ENCODE assay signal across 10 mouse cellular contexts in genomic region chr11:100428612-100429199, GRCm38 (mm10). TPM values are rescaled to one million over a fixed set of nuclear protein-coding genes. Genes with fewer than 3 reads are reported as not detected.
DNase-seq lines count a peak whose midpoint lies in the region; ATAC-seq lines count a peak whose summit lies in the region.
"Had no signal": no experiment of that assay in that cellular context is flagged by ENCODE, and none has a peak within 500 bp of the region (broad histone marks: within the 10 kb centered on the region; RNA-seq: fewer than 3 reads in every experiment).

No protein-coding gene starts in this region.

- intact Hi-C loops in left cerebral cortex, postnatal 10 days (cut with DNase I) = no loop called here

- no peak overlapping the region for H3K4me2 ChIP-seq in forebrain, embryonic 14.5 days (ENCODE audit: low read length)
- no peak overlapping the region for H3K4me2 ChIP-seq in forebrain, embryonic 16.5 days (ENCODE audit: low read length)

- H3K9ac ChIP-seq in forebrain, embryonic 14.5 days (ENCODE audit: low read length) = no peak overlapping the region
- no peak overlapping the region; the same call in 1 of the 2 replicates for H3K9ac ChIP-seq in forebrain, embryonic 16.5 days (replicated peaks; ENCODE audit: low read depth, low read length)

- H3K27ac ChIP-seq in forebrain, embryonic 14.5 days (ENCODE audit: low read depth, low read length) = 0 out of 2 replicates have a peak overlapping the region, but pooled peaks have one; percentile 14
- no peak overlapping the region for H3K27ac ChIP-seq in forebrain, embryonic 16.5 days (ENCODE audit: low read length)

- no peak overlapping the region for H3K4me3 ChIP-seq in forebrain, embryonic 14.5 days (ENCODE audit: low read depth, low read length)
- no peak overlapping the region for H3K4me3 ChIP-seq in forebrain, embryonic 16.5 days (replicated peaks; ENCODE audit: low read length)
- H3K4me3 ChIP-seq: megakaryocyte, embryonic 14.5 days had no signal

- no peaks in the 10 kb centered on the region for H3K27me3 ChIP-seq in forebrain, embryonic 14.5 days (replicated peaks; ENCODE audit: control insufficient read depth, insufficient read depth, low read length)
- no peaks in the 10 kb centered on the region for H3K27me3 ChIP-seq in forebrain, embryonic 16.5 days (replicated peaks; ENCODE audit: control insufficient read depth, insufficient read depth, low read length)

- DNase-seq in forebrain, embryonic 14.5 days (ENCODE audit: low spot score) = peak; percentile 49
- peak; percentile 43 to 56 for DNase-seq in left cerebral cortex, postnatal 10 days (ENCODE audit: extremely low spot score in 1 of 2, low spot score in 2 of 2)
- DNase-seq in left cerebral cortex, adult 8-10 months (ENCODE audit: low spot score in 2 of 2) = no peak
- DNase-seq in adrenal gland, adult 8-10 months = peak; percentile 90
- peak; percentile 71 for DNase-seq in heart, postnatal 4 days
- DNase-seq in thymus, postnatal 4 days = no peak
- DNase-seq in thymus, adult 18-20 months = no peak
- DNase-seq: right cerebral cortex, postnatal 14 days had no signal

- H3K36me3 ChIP-seq in forebrain, embryonic 14.5 days (ENCODE audit: control insufficient read depth, insufficient read depth, low read length) = peaks cover 33% of the 10 kb centered on the region
- H3K36me3 ChIP-seq in forebrain, embryonic 16.5 days (ENCODE audit: control insufficient read depth, insufficient read depth) = 0 out of 2 replicates have a peak, but pooled peaks cover 2% of the 10 kb centered on the region

- 50% methylated on average over 9 of the region's 9 CpGs for WGBS in forebrain, embryonic 14.5 days
- 40% methylated on average over 9 of the region's 9 CpGs for WGBS in forebrain, embryonic 16.5 days

- no peaks in the 10 kb centered on the region for H3K9me3 ChIP-seq in forebrain, embryonic 14.5 days (replicated peaks; ENCODE audit: control insufficient read depth, low read length)
- no peaks in the 10 kb centered on the region for H3K9me3 ChIP-seq in forebrain, embryonic 16.5 days (ENCODE audit: control insufficient read depth, low read length)
- H3K9me3 ChIP-seq: megakaryocyte, embryonic 14.5 days had no signal

- no peaks in the 10 kb centered on the region for H3K4me1 ChIP-seq in forebrain, embryonic 14.5 days (ENCODE audit: control insufficient read depth, insufficient read depth, low read length)
- 0 out of 2 replicates have a peak, but pooled peaks cover 4% of the 10 kb centered on the region for H3K4me1 ChIP-seq in forebrain, embryonic 16.5 days (replicated peaks; ENCODE audit: control insufficient read depth, insufficient read depth, low read length)

- no peak for ATAC-seq in forebrain, embryonic 14.5 days
- no peak for ATAC-seq in forebrain, embryonic 16.5 days

RNA-seq across cellular contexts. Expression of gene Nt5c3b, which starts 12.9 kb away (rescaled TPM):
- 99.6 and 109 TPM in 2 replicates for polyA plus RNA-seq in forebrain, embryonic 14.5 days (2014; fragmentation: Nextera tagmentation; extraction: Ambion mirVana)
- 104 and 120 TPM in 2 replicates for polyA plus RNA-seq in forebrain, embryonic 16.5 days (2015; fragmentation: Nextera tagmentation; extraction: Ambion mirVana)
- 10 to 100 TPM; 71.4 to 77.1 TPM for total RNA-seq in left cerebral cortex, postnatal 10 days (2021)
- total RNA-seq in left cerebral cortex, adult 8-10 months (2022) = 10 to 100 TPM; 46.9 to 52.6 (median 50.0) TPM
- total RNA-seq in adrenal gland, adult 8-10 months (2022) = 10 to 100 TPM; 49.7 to 76.8 (median 68.5) TPM
- total RNA-seq in heart, postnatal 4 days (2021) = 10 to 100 TPM; 52.3 to 55.3 TPM

RNA-seq across cellular contexts. Expression of gene Klhl10, which starts 13.0 kb away (rescaled TPM):
- polyA plus RNA-seq in forebrain, embryonic 14.5 days (2014; fragmentation: Nextera tagmentation; extraction: Ambion mirVana) = 0.59 and 0.71 TPM in 2 replicates
- 0.62 and 0.80 TPM in 2 replicates for polyA plus RNA-seq in forebrain, embryonic 16.5 days (2015; fragmentation: Nextera tagmentation; extraction: Ambion mirVana)
- 1 to 10 TPM; 1.6 to 1.9 TPM for total RNA-seq in left cerebral cortex, postnatal 10 days (2021)
- total RNA-seq in left cerebral cortex, adult 8-10 months (2022) = 1 to 10 TPM in 2 of 4 experiments, under 1 TPM in 2; 0.84 to 1.4 (median 1.0) TPM
- 1 to 10 TPM in 3 of 4 experiments, under 1 TPM in 1; 0.99 to 2.3 (median 1.5) TPM for total RNA-seq in adrenal gland, adult 8-10 months (2022)
- total RNA-seq in heart, postnatal 4 days (2021) = under 1 TPM; 0.43 to 0.59 TPM

RNA-seq across cellular contexts. Expression of gene Fkbp10, which starts 13.2 kb away (rescaled TPM):
- polyA plus RNA-seq in forebrain, embryonic 14.5 days (2014; fragmentation: Nextera tagmentation; extraction: Ambion mirVana) = 16.1 and 20.8 TPM in 2 replicates
- 18.4 and 25.6 TPM in 2 replicates for polyA plus RNA-seq in forebrain, embryonic 16.5 days (2015; fragmentation: Nextera tagmentation; extraction: Ambion mirVana)
- total RNA-seq in left cerebral cortex, postnatal 10 days (2021) = 10 to 100 TPM; 12.2 to 13.1 TPM
- 1 to 10 TPM; 5.2 to 8.3 (median 6.2) TPM for total RNA-seq in left cerebral cortex, adult 8-10 months (2022)
- 10 to 100 TPM; 15.4 to 57.8 (median 31.3) TPM for total RNA-seq in adrenal gland, adult 8-10 months (2022)
- total RNA-seq in heart, postnatal 4 days (2021) = 10 to 100 TPM; 68.8 to 76.1 TPM

RNA-seq across cellular contexts. Expression of gene P3h4, which starts 14.1 kb away (rescaled TPM):
- polyA plus RNA-seq in forebrain, embryonic 14.5 days (2014; fragmentation: Nextera tagmentation; extraction: Ambion mirVana) = 14.5 and 16.3 TPM in 2 replicates
- 13.8 and 13.9 TPM in 2 replicates for polyA plus RNA-seq in forebrain, embryonic 16.5 days (2015; fragmentation: Nextera tagmentation; extraction: Ambion mirVana)
- total RNA-seq in left cerebral cortex, postnatal 10 days (2021) = 1 to 10 TPM; 6.7 to 7.1 TPM
- 10 to 100 TPM; 10.4 to 12.8 (median 12.3) TPM for total RNA-seq in left cerebral cortex, adult 8-10 months (2022)
- 10 to 100 TPM; 28.4 to 63.1 (median 42.6) TPM for total RNA-seq in adrenal gland, adult 8-10 months (2022)
- 10 to 100 TPM; 28.0 to 30.0 TPM for total RNA-seq in heart, postnatal 4 days (2021)

RNA-seq across cellular contexts. Expression of gene Jup, which starts 31.1 kb away (rescaled TPM):
- 33.3 and 50.8 TPM in 2 replicates for polyA plus RNA-seq in forebrain, embryonic 14.5 days (2014; fragmentation: Nextera tagmentation; extraction: Ambion mirVana)
- polyA plus RNA-seq in forebrain, embryonic 16.5 days (2015; fragmentation: Nextera tagmentation; extraction: Ambion mirVana) = 56.2 and 62.0 TPM in 2 replicates
- 10 to 100 TPM; 46.3 to 49.9 TPM for total RNA-seq in left cerebral cortex, postnatal 10 days (2021)
- 10 to 100 TPM; 54.1 to 58.4 (median 55.9) TPM for total RNA-seq in left cerebral cortex, adult 8-10 months (2022)
- total RNA-seq in adrenal gland, adult 8-10 months (2022) = 100 to 1,000 TPM in 1 of 4 experiments, 10 to 100 TPM in 3; 57.5 to 101 (median 82.0) TPM
- total RNA-seq in heart, postnatal 4 days (2021) = 100 to 1,000 TPM; 223 to 234 TPM

Comparison
In these comparisons a context has a peak if more than half of its experiments do, and no peak if none do; other contexts are left out.
1. DNase-seq: peak in forebrain, embryonic 14.5 days (single experiment), left cerebral cortex, postnatal 10 days (2 of 2), adrenal gland, adult 8-10 months (single experiment) and heart, postnatal 4 days (single experiment); none in left cerebral cortex, adult 8-10 months (0 of 2), thymus, postnatal 4 days (single experiment) and thymus, adult 18-20 months (0 of 2).